Mouse (Mus musculus): Measurements from ENCODE around the gene F8a. TPM values are rescaled to one million over a fixed set of nuclear protein-coding genes. Genes with fewer than 3 reads are reported as not detected.
"Not testable (repeated sequence)": the region's sequence is repeated elsewhere in the genome, so short reads cannot be mapped to it uniquely, and the experiment has no call there.

F8a gene
- polyA plus RNA-seq (2011; ENCODE audit: insufficient read length, low read depth, missing spikeins): 2.8 and 4.0 TPM in 2 replicates

DNA sequence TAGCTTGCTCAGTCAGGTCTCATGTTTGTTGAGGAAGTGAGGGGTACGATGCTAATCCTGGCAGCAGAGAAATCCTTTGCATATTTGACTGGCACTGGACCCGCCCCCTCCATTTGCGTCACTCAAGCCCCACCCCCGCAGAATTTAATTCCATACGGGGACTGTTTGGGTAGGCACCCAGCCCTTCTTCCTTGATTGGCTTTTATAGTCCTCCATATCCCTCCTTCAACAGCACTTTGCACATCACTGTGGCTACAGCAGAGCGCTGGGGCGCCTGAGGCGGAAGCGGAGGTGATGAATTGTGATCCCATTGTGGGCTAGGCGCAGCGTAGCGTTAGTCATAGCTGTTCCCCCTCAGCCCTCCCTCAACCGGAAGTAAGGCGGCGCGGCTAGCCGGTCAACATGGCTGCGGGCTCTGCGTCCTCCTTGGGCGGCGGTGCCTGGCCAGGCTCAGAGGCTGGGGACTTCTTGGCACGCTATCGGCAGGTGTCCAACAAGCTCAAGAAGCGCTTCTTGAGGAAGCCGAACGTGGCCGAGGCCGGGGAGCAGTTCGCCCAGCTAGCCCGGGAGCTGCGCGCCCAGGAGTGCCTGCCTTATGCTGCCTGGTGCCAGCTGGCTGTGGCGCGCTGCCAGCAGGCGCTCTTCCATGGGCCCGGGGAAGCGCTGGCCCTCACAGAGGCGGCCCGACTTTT is at the start of gene F8a:
TSS of gene F8a (plus strand) at position 378 of the 692 bp plus-strand sequence.
- peak within 1 kb of the TSS; percentile 72 for H3K4me3 ChIP-seq (ENCODE audit: insufficient read depth, low read length)
- H3K4me1 ChIP-seq (ENCODE audit: control insufficient read depth, insufficient read depth, low read length): no peaks in the 10 kb centered on the region
- TF ChIP-seq POLR2A (IDR thresholded peaks at IDR 0.05; ENCODE audit: low read depth, low read length) (peak; percentile 76), CTCF (IDR thresholded peaks at IDR 0.05; ENCODE audit: borderline replicate concordance, insufficient read depth, low read length) (no peak)
- H3K27ac ChIP-seq (ENCODE audit: insufficient read depth, low read length): peak within 1 kb of the TSS; percentile 41

- not testable (repeated sequence) for H3K4me1 ChIP-seq (ENCODE audit: control insufficient read depth, insufficient read depth, low read length); H3K27ac ChIP-seq (ENCODE audit: insufficient read depth, low read length); H3K4me3 ChIP-seq (ENCODE audit: insufficient read depth, low read length)
Observed at GRCm38 (mm10) chrX:73191934-73192333, 36.2 kb upstream of the F8a start, which contains the start of gene Xlr3b. Gene Xlr3b (plus strand): TSS chrX:73192207.

GRCm38 (mm10) chrX:73213819-73214564 is 14.1 kb upstream of the F8a start, which contains the start of gene Xlr4b:
Gene Xlr4b (plus strand): TSS chrX:73214333.
- not testable (repeated sequence) for H3K4me1 ChIP-seq (ENCODE audit: control insufficient read depth, insufficient read depth, low read length); H3K4me3 ChIP-seq (ENCODE audit: insufficient read depth, low read length); H3K27ac ChIP-seq (ENCODE audit: insufficient read depth, low read length)

DNA sequence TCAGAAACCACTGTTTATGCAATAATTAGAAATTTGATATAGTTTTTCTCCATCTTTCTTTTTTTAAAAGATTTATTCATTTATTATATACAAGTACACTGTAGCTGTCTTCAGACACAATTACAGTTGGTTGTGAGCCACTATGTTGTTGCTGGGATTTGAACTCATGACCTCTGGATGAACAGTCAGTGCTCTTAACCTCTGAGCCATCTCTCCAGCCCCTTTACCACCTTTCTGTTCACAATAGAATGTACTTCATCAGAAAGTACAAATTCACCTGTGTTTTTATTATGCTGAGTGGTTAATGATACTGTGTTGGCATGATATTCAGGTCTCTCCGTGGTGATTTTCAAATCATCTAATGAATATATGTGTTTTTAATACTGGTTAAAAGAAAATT is 2.7 kb upstream of the F8a start:
- TF ChIP-seq CTCF (IDR thresholded peaks at IDR 0.05; ENCODE audit: borderline replicate concordance, insufficient read depth, low read length) (no peak), POLR2A (IDR thresholded peaks at IDR 0.05; ENCODE audit: low read depth, low read length) (no peak)
- Histone ChIP-seq H3K27ac (ENCODE audit: insufficient read depth, low read length) (no peak overlapping the region), H3K4me3 (ENCODE audit: insufficient read depth, low read length) (no peak overlapping the region), H3K4me1 (ENCODE audit: control insufficient read depth, insufficient read depth, low read length) (no peaks in the 10 kb centered on the region)

DNA sequence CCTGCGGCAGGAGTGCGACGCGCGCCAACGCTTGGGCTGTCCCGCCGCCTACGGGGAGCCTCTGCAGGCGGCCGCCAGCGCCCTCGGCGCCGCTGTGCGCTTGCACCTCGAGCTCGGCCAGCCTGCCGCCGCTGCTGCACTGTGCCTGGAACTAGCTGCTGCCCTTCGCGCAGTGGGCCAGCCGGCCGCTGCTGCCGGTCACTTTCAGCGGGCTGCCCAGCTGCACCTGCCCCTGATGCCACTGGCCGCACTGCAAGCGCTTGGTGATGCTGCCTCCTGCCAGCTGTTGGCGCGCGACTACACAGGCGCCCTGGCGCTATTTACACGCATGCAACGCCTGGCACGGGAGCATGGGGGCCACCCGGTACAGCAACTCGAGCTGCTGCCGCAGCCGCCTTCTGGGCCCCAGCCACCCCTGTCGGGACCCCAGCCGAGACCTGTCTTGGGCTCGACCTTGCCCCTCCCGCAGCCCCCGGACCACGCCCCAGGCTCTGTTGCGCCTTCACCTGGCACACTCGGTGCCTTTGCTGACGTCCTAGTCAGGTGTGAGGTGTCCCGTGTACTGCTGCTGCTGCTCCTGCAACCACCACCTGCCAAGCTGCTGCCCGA is 619 bp downstream of the F8a start:
- H3K4me3 ChIP-seq (ENCODE audit: insufficient read depth, low read length): peak overlapping the region; percentile 72

GRCm38 (mm10) chrX:73229288-73229687 is 1.2 kb downstream of the F8a start:
- no peak overlapping the region for H3K27ac ChIP-seq (ENCODE audit: insufficient read depth, low read length)

More for the DNA sequence above, 619 bp downstream of the F8a start:
- Histone ChIP-seq H3K4me1 (ENCODE audit: control insufficient read depth, insufficient read depth, low read length) (no peaks in the 10 kb centered on the region), H3K27ac (ENCODE audit: insufficient read depth, low read length) (0 out of 2 replicates have a peak overlapping the region, but pooled peaks have one; percentile 41)
- TF ChIP-seq POLR2A (IDR thresholded peaks at IDR 0.05; ENCODE audit: low read depth, low read length): no peak
- no peak for TF ChIP-seq CTCF (IDR thresholded peaks at IDR 0.05; ENCODE audit: borderline replicate concordance, insufficient read depth, low read length)

GRCm38 (mm10) chrX:73242821-73243325 is 14.8 kb downstream of the F8a start, which contains the start of gene Xlr4c:
Gene Xlr4c (minus strand): TSS chrX:73243130.
- H3K4me1 ChIP-seq (ENCODE audit: control insufficient read depth, insufficient read depth, low read length); H3K27ac ChIP-seq (ENCODE audit: insufficient read depth, low read length); H3K4me3 ChIP-seq (ENCODE audit: insufficient read depth, low read length): not testable (repeated sequence)

More at GRCm38 (mm10) chrX:73229288-73229687, 1.2 kb downstream of the F8a start:
- no peak for TF ChIP-seq CTCF (IDR thresholded peaks at IDR 0.05; ENCODE audit: borderline replicate concordance, insufficient read depth, low read length)
- no peak for TF ChIP-seq POLR2A (IDR thresholded peaks at IDR 0.05; ENCODE audit: low read depth, low read length)
- H3K4me1 ChIP-seq (ENCODE audit: control insufficient read depth, insufficient read depth, low read length): no peaks in the 10 kb centered on the region
- H3K4me3 ChIP-seq (ENCODE audit: insufficient read depth, low read length): peak overlapping the region; percentile 72

- H3K27ac ChIP-seq (ENCODE audit: insufficient read depth, low read length); H3K4me3 ChIP-seq (ENCODE audit: insufficient read depth, low read length); H3K4me1 ChIP-seq (ENCODE audit: control insufficient read depth, insufficient read depth, low read length): not testable (repeated sequence)
Observed at GRCm38 (mm10) chrX:73262428-73262827, 34.3 kb downstream of the F8a start.

DNA sequence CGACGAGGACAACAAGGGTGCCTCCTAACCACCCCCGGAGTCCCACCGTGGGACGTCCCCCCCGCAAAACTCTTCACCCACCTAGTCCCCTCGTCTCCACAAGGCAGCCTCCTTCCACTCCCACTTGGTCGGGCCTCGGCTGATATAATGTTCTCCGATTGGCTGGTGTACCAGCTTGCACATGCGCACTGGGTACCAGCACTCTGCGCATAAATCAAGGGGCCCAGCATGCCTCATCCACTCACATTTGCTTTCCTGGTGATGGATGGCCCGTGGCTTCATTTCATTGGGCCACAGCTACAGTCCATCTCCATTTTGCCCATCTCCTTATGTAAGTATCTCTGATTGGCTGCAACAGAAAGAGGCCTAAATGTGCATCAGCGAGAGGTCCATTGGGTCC is 37.2 kb downstream of the F8a start, which contains the start of gene Xlr3c:
TSS of gene Xlr3c (minus strand) at position 121 of the 400 bp plus-strand sequence.
- not testable (repeated sequence) for H3K4me1 ChIP-seq (ENCODE audit: control insufficient read depth, insufficient read depth, low read length); H3K27ac ChIP-seq (ENCODE audit: insufficient read depth, low read length); H3K4me3 ChIP-seq (ENCODE audit: insufficient read depth, low read length)

Other genes with a start within 250 kb of the F8a start
- 0.78 and 2.7 TPM in 2 replicates for gene Zfp185, start 241.0 kb upstream of the F8a start, polyA plus RNA-seq (2011; ENCODE audit: insufficient read length, low read depth, missing spikeins)
- not detected in 2 replicates for gene Pnma5, start 191.2 kb upstream of the F8a start, polyA plus RNA-seq (2011; ENCODE audit: insufficient read length, low read depth, missing spikeins)
- not detected in 2 replicates for gene Pnma3, start 163.5 kb upstream of the F8a start, polyA plus RNA-seq (2011; ENCODE audit: insufficient read length, low read depth, missing spikeins)
- not detected in 2 replicates for gene Xlr4a, start 145.8 kb upstream of the F8a start, polyA plus RNA-seq (2011; ENCODE audit: insufficient read length, low read depth, missing spikeins)
- 0.67 TPM in 1 of 2 replicates, not detected in the other for gene Xlr3a, start 131.2 kb upstream of the F8a start, polyA plus RNA-seq (2011; ENCODE audit: insufficient read length, low read depth, missing spikeins)
- not detected in 2 replicates for gene Gm14685, start 111.2 kb upstream of the F8a start, polyA plus RNA-seq (2011; ENCODE audit: insufficient read length, low read depth, missing spikeins)
- gene Xlr5b, start 79.5 kb upstream of the F8a start, polyA plus RNA-seq (2011; ENCODE audit: insufficient read length, low read depth, missing spikeins): not detected in 2 replicates
- gene DXBay18, start 78.8 kb upstream of the F8a start, polyA plus RNA-seq (2011; ENCODE audit: insufficient read length, low read depth, missing spikeins): not detected in 2 replicates
- gene Spin2d, start 51.3 kb upstream of the F8a start, polyA plus RNA-seq (2011; ENCODE audit: insufficient read length, low read depth, missing spikeins): not detected in 2 replicates
- gene Xlr3b, start 36.1 kb upstream of the F8a start, polyA plus RNA-seq (2011; ENCODE audit: insufficient read length, low read depth, missing spikeins): 2.5 and 2.9 TPM in 2 replicates
- gene Xlr4b, start 14.0 kb upstream of the F8a start, polyA plus RNA-seq (2011; ENCODE audit: insufficient read length, low read depth, missing spikeins): not detected in 2 replicates
- not detected in 2 replicates for gene Xlr4c, start 14.8 kb downstream of the F8a start, polyA plus RNA-seq (2011; ENCODE audit: insufficient read length, low read depth, missing spikeins)
- not detected in 2 replicates for gene Xlr3c, start 37.1 kb downstream of the F8a start, polyA plus RNA-seq (2011; ENCODE audit: insufficient read length, low read depth, missing spikeins)
- not detected in 2 replicates for gene Xlr5a, start 64.7 kb downstream of the F8a start, polyA plus RNA-seq (2011; ENCODE audit: insufficient read length, low read depth, missing spikeins)
- not detected in 2 replicates for gene Xlr5c, start 64.7 kb downstream of the F8a start, polyA plus RNA-seq (2011; ENCODE audit: insufficient read length, low read depth, missing spikeins)
- not detected in 2 replicates for gene Gm45015, start 108.5 kb downstream of the F8a start, polyA plus RNA-seq (2011; ENCODE audit: insufficient read length, low read depth, missing spikeins)
- gene Zfp275, start 114.3 kb downstream of the F8a start, polyA plus RNA-seq (2011; ENCODE audit: insufficient read length, low read depth, missing spikeins): 35.4 and 42.6 TPM in 2 replicates
- gene Gm18336, start 170.4 kb downstream of the F8a start, polyA plus RNA-seq (2011; ENCODE audit: insufficient read length, low read depth, missing spikeins): not detected in 2 replicates
- gene Zfp92, start 182.8 kb downstream of the F8a start, polyA plus RNA-seq (2011; ENCODE audit: insufficient read length, low read depth, missing spikeins): not detected in 2 replicates
- not detected in 2 replicates for gene Trex2, start 207.1 kb downstream of the F8a start, polyA plus RNA-seq (2011; ENCODE audit: insufficient read length, low read depth, missing spikeins)
- gene Haus7, start 230.8 kb downstream of the F8a start, polyA plus RNA-seq (2011; ENCODE audit: insufficient read length, low read depth, missing spikeins): 25.2 and 33.5 TPM in 2 replicates